Mouse (Mus musculus) midbrain, embryonic 13.5 days (tissue): ENCODE measurements around the gene Ccr10. TPM values are rescaled to one million over a fixed set of nuclear protein-coding genes. Genes with fewer than 3 reads are reported as not detected.

Source experiments
- ATAC-seq: fragments of 200-750 bp; cut with Nextera tagmentation; 2 replicates; pipeline ENCODE4 v1.8.0; 2017; ENCODE audit warnings: mild to moderate bottlenecking, moderate TSS enrichment, moderate library complexity
- H3K27ac ChIP-seq: fragments of 300-500 bp; sonication (generic); 2 replicates; pipeline ENCODE4 v1.5.1; 2015; ENCODE audit warnings: inconsistent platforms, mild to moderate bottlenecking, moderate library complexity
- H3K27me3 ChIP-seq: fragments of 300-500 bp; sonication (generic); 2 replicates; pipeline ENCODE4 v1.6.1; 2015; ENCODE audit warnings: mild to moderate bottlenecking, inconsistent platforms
- H3K36me3 ChIP-seq: fragments of 300-500 bp; sonication (generic); 2 replicates; pipeline ENCODE4 v1.6.1; 2015; ENCODE audit warnings: mild to moderate bottlenecking, inconsistent platforms
- H3K4me1 ChIP-seq: fragments of 300-500 bp; sonication (generic); replicated peaks from 2 replicates; pipeline ENCODE4 v1.6.1; 2015; ENCODE audit warnings: inconsistent platforms
- H3K4me2 ChIP-seq: fragments of 300-500 bp; sonication (generic); replicated peaks from 2 replicates; pipeline ENCODE4 v1.6.1; 2015; ENCODE audit warnings: moderate library complexity, mild to moderate bottlenecking, inconsistent platforms
- H3K4me3 ChIP-seq: fragments of 300-500 bp; sonication (generic); replicated peaks from 2 replicates; pipeline ENCODE4 v1.5.1; 2015; ENCODE audit warnings: mild to moderate bottlenecking, inconsistent platforms
- H3K9ac ChIP-seq: fragments of 300-500 bp; sonication (generic); replicated peaks from 2 replicates; pipeline ENCODE4 v1.6.1; 2015; ENCODE audit warnings: mild to moderate bottlenecking, inconsistent platforms
- H3K9me3 ChIP-seq: fragments of 300-500 bp; sonication (generic); 2 replicates; pipeline ENCODE4 v1.6.1; 2016; ENCODE audit warnings: mild to moderate bottlenecking, inconsistent platforms
- WGBS: fragments of 180-500 bp; shearing (Covaris S2); methylation state at CpG from one replicate; pipeline ENCODE4 v1.1.7; 2015; 5-methylcytosine and 5-hydroxymethylcytosine counted together
- polyA plus RNA-seq: library from polyadenylated mRNA; unstranded; fragments of >200 nt; fragmentation: Nextera tagmentation; extraction: Ambion mirVana; gene quantifications from 2 replicates; pipeline ENCODE4 v1.2.1, GENCODE M21; 2015

The Ccr10 gene
- polyA plus RNA-seq, 1 experiment from 2014 or later: 0.38 TPM

DNA sequence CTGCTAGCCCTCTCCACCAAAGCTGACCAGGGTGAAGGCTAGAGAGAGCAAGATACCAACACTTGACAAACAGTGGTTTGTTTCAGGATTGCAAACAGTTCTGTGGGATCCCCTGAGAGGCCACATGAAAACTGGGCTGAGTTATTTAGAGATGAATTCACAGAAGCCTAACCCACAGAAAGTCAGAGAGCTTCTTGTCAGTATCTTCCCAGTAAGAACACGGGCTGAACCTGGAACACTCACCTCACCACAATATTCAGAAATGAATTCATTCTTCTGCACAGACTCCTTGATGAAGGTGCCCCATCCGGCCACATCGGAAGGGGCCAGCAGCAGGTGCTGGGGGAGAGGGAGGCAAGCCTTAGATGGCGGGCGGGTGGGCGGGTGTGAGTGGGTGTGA lies 19.4 kb upstream of the Ccr10 start:
- peaks cover 21% of the 10 kb centered on the region for H3K4me1 ChIP-seq
- H3K9me3 ChIP-seq: no peaks in the 10 kb centered on the region
- H3K4me2 ChIP-seq: no peak overlapping the region
- no peak overlapping the region for H3K9ac ChIP-seq
- no peak overlapping the region for H3K27ac ChIP-seq
- H3K27me3 ChIP-seq: no peaks in the 10 kb centered on the region
- H3K4me3 ChIP-seq: no peak overlapping the region
- H3K36me3 ChIP-seq: peaks cover 43% of the 10 kb centered on the region
- ATAC-seq: no peak
- 89% methylated on average over 6 of the region's 6 CpGs for WGBS

DNA sequence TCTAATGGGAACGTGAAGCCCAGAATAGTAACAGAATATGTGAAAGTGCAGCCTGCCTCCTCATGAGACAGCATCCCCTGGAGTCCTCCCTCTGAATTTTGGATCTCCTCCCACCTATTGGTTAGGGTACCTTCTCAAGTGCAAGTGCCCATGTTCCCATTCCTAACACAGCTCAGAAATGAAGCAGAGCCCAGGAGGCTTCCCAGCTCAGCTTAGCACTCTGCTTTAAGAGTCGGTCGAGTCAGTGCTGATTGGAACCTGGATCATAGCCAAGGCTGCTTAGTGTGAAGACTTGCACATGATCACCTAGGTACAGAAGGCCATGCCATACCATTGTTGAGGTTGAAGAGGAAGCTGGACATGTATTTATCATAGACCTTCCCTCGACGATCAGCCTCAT lies 18.9 kb upstream of the Ccr10 start:
- Histone ChIP-seq H3K9ac (no peak overlapping the region), H3K27ac (no peak overlapping the region)
- ATAC-seq: no peak

DNA sequence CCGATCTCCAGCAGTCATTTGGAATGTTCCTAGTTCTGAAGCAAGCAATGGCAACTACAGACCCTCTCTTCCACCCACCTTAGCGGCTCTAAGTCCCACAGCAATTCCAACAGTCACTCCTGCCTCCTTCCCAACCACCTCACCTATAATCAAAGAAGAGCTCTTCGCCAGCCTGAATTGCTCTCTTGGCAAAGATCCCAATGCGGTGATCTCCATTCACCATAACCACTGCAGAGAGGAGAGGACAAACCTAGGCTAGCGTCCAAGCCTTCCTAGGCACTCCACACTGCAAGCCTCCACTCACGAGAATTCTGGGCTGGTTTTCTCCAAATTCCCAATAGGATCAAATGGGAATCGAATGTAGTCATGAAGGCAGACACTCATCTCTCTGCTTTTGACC lies 17.8 kb upstream of the Ccr10 start:
- WGBS: 92% methylated on average over 7 of the region's 7 CpGs
- no peaks in the 10 kb centered on the region for H3K27me3 ChIP-seq
- no peak overlapping the region for H3K27ac ChIP-seq
- no peak overlapping the region for H3K4me2 ChIP-seq
- H3K9ac ChIP-seq: no peak overlapping the region
- peaks cover 28% of the 10 kb centered on the region for H3K36me3 ChIP-seq
- no peak for ATAC-seq
- no peaks in the 10 kb centered on the region for H3K9me3 ChIP-seq
- no peak overlapping the region for H3K4me3 ChIP-seq
- H3K4me1 ChIP-seq: peaks cover 31% of the 10 kb centered on the region

More for the DNA sequence above, 18.9 kb upstream of the Ccr10 start:
- Histone ChIP-seq H3K4me2 (no peak overlapping the region), H3K36me3 (peaks cover 38% of the 10 kb centered on the region), H3K27me3 (no peaks in the 10 kb centered on the region), H3K9me3 (no peaks in the 10 kb centered on the region), H3K4me1 (peaks cover 26% of the 10 kb centered on the region), H3K4me3 (no peak overlapping the region)
- WGBS: 86% methylated on average over 5 of the region's 5 CpGs

GRCm38 (mm10) chr11:101192646-101193045 lies 17.4 kb upstream of the Ccr10 start:
- Histone ChIP-seq H3K4me2 (no peak overlapping the region), H3K27ac (no peak overlapping the region), H3K9ac (no peak overlapping the region), H3K4me1 (peaks cover 31% of the 10 kb centered on the region), H3K9me3 (no peaks in the 10 kb centered on the region), H3K4me3 (no peak overlapping the region), H3K36me3 (peaks cover 24% of the 10 kb centered on the region), H3K27me3 (no peaks in the 10 kb centered on the region)
- 86% methylated on average over 6 of the region's 6 CpGs for WGBS
- no peak for ATAC-seq

- no peak for ATAC-seq
- Histone ChIP-seq H3K27me3 (no peaks in the 10 kb centered on the region), H3K9ac (no peak overlapping the region), H3K4me1 (peaks cover 31% of the 10 kb centered on the region), H3K4me2 (no peak overlapping the region), H3K4me3 (no peak overlapping the region), H3K36me3 (peaks cover 18% of the 10 kb centered on the region), H3K9me3 (no peaks in the 10 kb centered on the region), H3K27ac (no peak overlapping the region)
- WGBS: 79% methylated on average over 4 of the region's 4 CpGs
Measured at GRCm38 (mm10) chr11:101191919-101192470, 16.8 kb upstream of the Ccr10 start.

DNA sequence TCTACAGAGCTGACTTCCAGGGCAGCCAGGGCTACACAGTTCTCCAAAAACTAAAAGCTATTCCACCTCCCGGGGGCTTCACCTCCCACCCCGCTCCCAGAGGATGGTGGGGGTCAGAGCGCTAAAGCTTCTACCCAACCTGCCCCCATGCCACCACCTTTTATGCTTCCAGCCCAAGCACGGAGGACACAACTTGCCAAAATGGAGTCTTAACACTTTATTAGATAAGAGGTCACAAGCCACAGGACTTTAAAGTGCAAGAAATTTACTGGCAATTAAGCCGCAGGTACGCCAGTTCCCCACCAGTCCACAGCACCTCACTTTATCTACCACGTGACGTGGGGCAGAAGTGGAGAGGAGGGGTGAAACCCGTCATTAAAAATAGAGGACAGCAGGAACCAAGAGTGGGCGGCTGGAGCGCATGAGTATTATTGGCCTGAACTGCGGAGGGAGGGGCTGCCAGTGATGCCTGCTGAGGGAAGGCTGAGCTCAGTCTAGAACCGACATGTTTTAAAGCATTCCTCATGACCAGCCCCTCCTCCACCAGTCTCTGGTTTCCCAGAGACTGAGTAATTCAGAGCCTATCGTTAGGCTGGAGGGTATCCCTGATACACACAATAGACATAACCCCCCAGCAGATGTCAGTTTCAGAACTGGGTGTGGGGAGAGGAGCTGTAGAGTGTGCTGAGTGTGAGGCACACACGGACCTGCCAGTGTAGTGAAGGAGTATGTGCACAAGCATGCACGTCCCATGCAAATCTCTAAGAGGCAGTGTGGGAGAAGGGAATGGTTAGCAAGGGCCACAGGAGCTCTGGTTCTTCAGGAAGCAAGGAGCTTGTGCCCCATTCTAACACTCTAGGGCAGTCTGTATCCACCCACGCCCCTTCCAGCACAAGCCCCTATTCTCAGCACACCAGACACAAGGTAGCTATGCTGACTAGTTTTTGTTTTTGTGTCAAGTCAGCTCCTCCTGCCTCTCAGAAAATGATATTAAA lies 16.0 kb upstream of the Ccr10 start:
- 0 out of 2 replicates have a peak overlapping the region, but pooled peaks have one; percentile 2 for H3K9ac ChIP-seq
- WGBS: 60% methylated on average over 17 of the region's 17 CpGs
- peak overlapping the region; percentile 82 for H3K27ac ChIP-seq
- H3K4me2 ChIP-seq: no peak overlapping the region
- no peaks in the 10 kb centered on the region for H3K27me3 ChIP-seq
- H3K36me3 ChIP-seq: peaks cover 11% of the 10 kb centered on the region
- H3K4me1 ChIP-seq: peaks cover 31% of the 10 kb centered on the region
- 0 out of 2 replicates have a peak, but pooled peaks have one; percentile 31 for ATAC-seq
- no peaks in the 10 kb centered on the region for H3K9me3 ChIP-seq
- no peak overlapping the region for H3K4me3 ChIP-seq

GRCm38 (mm10) chr11:101190181-101190912 lies 15.1 kb upstream of the Ccr10 start:
- no peak overlapping the region for H3K4me3 ChIP-seq
- peak overlapping the region; percentile 2; the same call in 1 of the 2 replicates for H3K9ac ChIP-seq
- no peak overlapping the region for H3K4me2 ChIP-seq
- no peaks in the 10 kb centered on the region for H3K9me3 ChIP-seq
- H3K27ac ChIP-seq: peak overlapping the region; percentile 82
- H3K4me1 ChIP-seq: peaks cover 31% of the 10 kb centered on the region
- 34% methylated on average over 8 of the region's 8 CpGs for WGBS
- 0 out of 2 replicates have a peak, but pooled peaks have one; percentile 47 for ATAC-seq
- H3K36me3 ChIP-seq: peaks cover 10% of the 10 kb centered on the region
- H3K27me3 ChIP-seq: no peaks in the 10 kb centered on the region

- peak overlapping the region; percentile 82 for H3K27ac ChIP-seq
- 10% methylated on average over 4 of the region's 6 CpGs for WGBS
- H3K27me3 ChIP-seq: 0 out of 2 replicates have a peak, but pooled peaks cover under 1% of the 10 kb centered on the region
- peak; percentile 77 for ATAC-seq
- H3K9me3 ChIP-seq: no peaks in the 10 kb centered on the region
- no peak overlapping the region for H3K4me2 ChIP-seq
- H3K36me3 ChIP-seq: peaks cover 10% of the 10 kb centered on the region
- H3K4me1 ChIP-seq: peaks cover 31% of the 10 kb centered on the region
- no peak overlapping the region; the same call in 1 of the 2 replicates for H3K9ac ChIP-seq
- H3K4me3 ChIP-seq: no peak overlapping the region
Measured at GRCm38 (mm10) chr11:101189495-101190180, 14.4 kb upstream of the Ccr10 start.

DNA sequence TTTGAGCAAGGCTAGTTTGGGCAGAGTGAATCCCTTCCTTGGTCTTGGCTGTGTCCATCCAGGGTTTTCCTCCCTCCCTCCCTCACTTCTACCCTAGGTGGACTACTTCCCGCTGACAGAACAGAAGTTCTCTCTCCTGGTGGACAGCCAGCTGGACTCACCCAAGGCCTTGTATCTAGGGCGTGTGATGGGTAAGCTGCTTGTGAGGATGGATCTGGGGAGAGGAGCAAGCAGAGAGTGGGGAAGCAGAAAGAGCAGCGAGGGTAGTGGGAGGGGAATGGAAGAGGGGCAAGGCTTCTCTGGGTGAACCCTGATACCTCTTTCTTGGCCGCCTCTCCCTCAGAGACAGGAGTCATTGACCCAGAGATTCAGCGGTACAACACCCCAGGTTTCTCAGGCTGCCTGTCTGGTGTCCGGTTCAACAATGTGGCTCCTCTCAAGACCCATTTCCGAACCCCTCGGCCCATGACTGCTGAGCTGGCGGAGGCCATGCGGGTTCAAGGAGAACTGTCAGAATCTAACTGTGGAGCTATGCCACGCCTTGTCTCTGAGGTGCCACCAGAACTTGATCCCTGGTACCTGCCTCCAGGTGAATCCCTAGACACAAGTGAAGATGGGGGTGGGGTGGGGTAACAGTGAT lies 13.0 kb upstream of the Ccr10 start:
- Histone ChIP-seq H3K27ac (peak overlapping the region; percentile 82; the same call in 1 of the 2 replicates), H3K36me3 (peaks cover 3% of the 10 kb centered on the region; the same call in 1 of the 2 replicates), H3K4me3 (no peak overlapping the region), H3K27me3 (0 out of 2 replicates have a peak, but pooled peaks cover 3% of the 10 kb centered on the region), H3K4me2 (no peak overlapping the region), H3K9ac (no peak overlapping the region), H3K4me1 (peaks cover 35% of the 10 kb centered on the region), H3K9me3 (no peaks in the 10 kb centered on the region)
- 86% methylated on average over 11 of the region's 11 CpGs for WGBS
- ATAC-seq: no peak

- no peaks in the 10 kb centered on the region; the same call in 1 of the 2 replicates for H3K36me3 ChIP-seq
- no peak for ATAC-seq
- no peak overlapping the region for H3K9ac ChIP-seq
- H3K27ac ChIP-seq: no peak overlapping the region
- H3K4me2 ChIP-seq: no peak overlapping the region
- H3K27me3 ChIP-seq: peaks cover 5% of the 10 kb centered on the region; the same call in 1 of the 2 replicates
- peaks cover 37% of the 10 kb centered on the region for H3K4me1 ChIP-seq
- H3K4me3 ChIP-seq: no peak overlapping the region
- 94% methylated on average over 5 of the region's 5 CpGs for WGBS
- no peaks in the 10 kb centered on the region for H3K9me3 ChIP-seq
Measured at GRCm38 (mm10) chr11:101187541-101187940, 12.3 kb upstream of the Ccr10 start.
